Mouse (Mus musculus) hindbrain, embryonic 16.5 days (tissue): ENCODE data around the gene Gm38100. TPM values are rescaled to one million over a fixed set of nuclear protein-coding genes. Genes with fewer than 3 reads are reported as not detected.

ENCODE experiments used
- ATAC-seq: fragments of 200-750 bp; cut with Nextera tagmentation; 2 replicates; pipeline ENCODE4 v1.8.0; 2017; ENCODE audit warnings: moderate TSS enrichment, moderate library complexity
- H3K27ac ChIP-seq: fragments of 300-500 bp; sonication (generic); 2 replicates; pipeline ENCODE4 v1.5.1; 2014; ENCODE audit warnings: low read depth, mild to moderate bottlenecking, control low read depth, low read length, moderate library complexity
- H3K27me3 ChIP-seq: fragments of 300-500 bp; sonication (generic); replicated peaks from 2 replicates; pipeline ENCODE4 v1.6.1; 2014; ENCODE audit warnings: low read length; ENCODE audit not compliant: control insufficient read depth, insufficient read depth
- H3K36me3 ChIP-seq: fragments of 300-500 bp; sonication (generic); 2 replicates; pipeline ENCODE4 v1.6.1; 2014; ENCODE audit warnings: mild to moderate bottlenecking, low read length, moderate library complexity, mixed read lengths; ENCODE audit not compliant: control insufficient read depth, insufficient read depth
- H3K4me1 ChIP-seq: fragments of 300-500 bp; sonication (generic); 2 replicates; pipeline ENCODE4 v1.6.1; 2014; ENCODE audit warnings: low read depth, low read length; ENCODE audit not compliant: control insufficient read depth, insufficient read depth
- H3K4me2 ChIP-seq: fragments of 300-500 bp; sonication (generic); 2 replicates; pipeline ENCODE4 v1.6.1; 2014; ENCODE audit warnings: mild to moderate bottlenecking, low read length, control low read depth, moderate library complexity
- H3K4me3 ChIP-seq: fragments of 300-500 bp; sonication (generic); 2 replicates; pipeline ENCODE4 v1.5.1; 2014; ENCODE audit warnings: mild to moderate bottlenecking, low read length, control low read depth, moderate library complexity
- H3K9ac ChIP-seq: fragments of 300-500 bp; sonication (generic); 2 replicates; pipeline ENCODE4 v1.6.1; 2014; ENCODE audit warnings: low read depth, mild to moderate bottlenecking, control low read depth, low read length, moderate library complexity
- H3K9me3 ChIP-seq: fragments of 300-500 bp; sonication (generic); 2 replicates; pipeline ENCODE4 v1.6.1; 2014; ENCODE audit warnings: mild to moderate bottlenecking, low read length, moderate library complexity; ENCODE audit not compliant: control insufficient read depth
- WGBS: fragments of 180-500 bp; shearing (Covaris S2); extraction: QIAGEN DNeasy Blood & Tissue Kit; methylation state at CpG from one replicate; pipeline ENCODE4 v1.1.7; 2014; 5-methylcytosine and 5-hydroxymethylcytosine counted together
- polyA plus RNA-seq: library from polyadenylated mRNA; unstranded; fragments of >200 nt; fragmentation: Nextera tagmentation; extraction: Ambion mirVana; gene quantifications from 2 replicates; pipeline ENCODE4 v1.2.1, GENCODE M21; 2015

Gene Gm38100
- not detected in 2 replicates for polyA plus RNA-seq

- no peak within 1 kb of the TSS for H3K4me2 ChIP-seq
- no peak within 1 kb of the TSS for H3K4me3 ChIP-seq
- no peaks in the 10 kb centered on the region for H3K27me3 ChIP-seq
- H3K27ac ChIP-seq, result no peak within 1 kb of the TSS
- no peaks in the 10 kb centered on the region for H3K4me1 ChIP-seq
- H3K36me3 ChIP-seq, result no peaks in the 10 kb centered on the region
- H3K9me3 ChIP-seq, result no peaks in the 10 kb centered on the region
- 92% methylated on average over 9 of the region's 9 CpGs for WGBS
- no peak within 1 kb of the TSS for H3K9ac ChIP-seq
- ATAC-seq, result no peak
Measured at GRCm38 (mm10) chr1:175920029-175920428, at the start of gene Gm38100. Gene Gm38100, plus strand, starts transcription at chr1:175920329.

GRCm38 (mm10) chr1:175870716-175871115 is 49.4 kb upstream of the Gm38100 start:
- Histone ChIP-seq H3K9ac (no peak overlapping the region), H3K36me3 (no peaks in the 10 kb centered on the region), H3K27me3 (no peaks in the 10 kb centered on the region), H3K4me1 (0 out of 2 replicates have a peak, but pooled peaks cover 3% of the 10 kb centered on the region), H3K4me3 (no peak overlapping the region), H3K9me3 (no peaks in the 10 kb centered on the region), H3K4me2 (no peak overlapping the region), H3K27ac (no peak overlapping the region)
- peak; percentile 59; the same call in 1 of the 2 replicates for ATAC-seq
- 42% methylated on average over 3 of the region's 3 CpGs for WGBS

- Histone ChIP-seq H3K36me3 (no peaks in the 10 kb centered on the region), H3K9me3 (no peaks in the 10 kb centered on the region), H3K9ac (no peak overlapping the region), H3K4me3 (no peak overlapping the region), H3K4me2 (no peak overlapping the region), H3K27ac (0 out of 2 replicates have a peak overlapping the region, but pooled peaks have one; percentile 7), H3K4me1 (0 out of 2 replicates have a peak, but pooled peaks cover 3% of the 10 kb centered on the region), H3K27me3 (no peaks in the 10 kb centered on the region)
- ATAC-seq, result peak; percentile 65
- WGBS, result 42% methylated on average over 6 of the region's 6 CpGs
Measured at GRCm38 (mm10) chr1:175872028-175872816, 47.9 kb upstream of the Gm38100 start.

- under 1% methylated on average over 66 of the region's 66 CpGs for WGBS
- peak within 1 kb of the TSS; percentile 73 for H3K4me3 ChIP-seq
Measured at GRCm38 (mm10) chr1:175880453-175881296, 39.5 kb upstream of the Gm38100 start, which contains the start of gene Exo1. Gene Exo1, plus strand, starts transcription at chr1:175880581.

GRCm38 (mm10) chr1:175883398-175883797 is 36.7 kb upstream of the Gm38100 start:
- no peaks in the 10 kb centered on the region for H3K27me3 ChIP-seq
- H3K4me1 ChIP-seq, result no peaks in the 10 kb centered on the region; the same call in none of the 2 replicates
- H3K9ac ChIP-seq, result no peak overlapping the region
- no peak overlapping the region for H3K4me3 ChIP-seq
- 70% methylated on average over 3 of the region's 3 CpGs for WGBS
- H3K36me3 ChIP-seq, result no peaks in the 10 kb centered on the region
- H3K27ac ChIP-seq, result no peak overlapping the region
- no peak overlapping the region for H3K4me2 ChIP-seq
- no peaks in the 10 kb centered on the region for H3K9me3 ChIP-seq
- no peak for ATAC-seq

More at GRCm38 (mm10) chr1:175880453-175881296, 39.5 kb upstream of the Gm38100 start, which contains the start of gene Exo1:
- Histone ChIP-seq H3K36me3 (no peaks in the 10 kb centered on the region), H3K4me2 (peak within 1 kb of the TSS; percentile 82), H3K4me1 (no peaks in the 10 kb centered on the region; the same call in none of the 2 replicates), H3K9me3 (no peaks in the 10 kb centered on the region), H3K9ac (peak within 1 kb of the TSS; percentile 81), H3K27ac (peak within 1 kb of the TSS; percentile 89), H3K27me3 (no peaks in the 10 kb centered on the region)
- peak; percentile 99 for ATAC-seq

GRCm38 (mm10) chr1:175893263-175893662 is 26.9 kb upstream of the Gm38100 start:
- H3K9me3 ChIP-seq, result no peaks in the 10 kb centered on the region
- no peaks in the 10 kb centered on the region for H3K27me3 ChIP-seq
- H3K4me2 ChIP-seq, result no peak overlapping the region
- no peaks in the 10 kb centered on the region for H3K4me1 ChIP-seq
- H3K36me3 ChIP-seq, result no peaks in the 10 kb centered on the region
- no peak overlapping the region for H3K9ac ChIP-seq
- 91% methylated on average over 6 of the region's 6 CpGs for WGBS
- no peak overlapping the region for H3K4me3 ChIP-seq
- no peak overlapping the region for H3K27ac ChIP-seq
- ATAC-seq, result no peak

GRCm38 (mm10) chr1:175893726-175894125 is 26.4 kb upstream of the Gm38100 start:
- no peaks in the 10 kb centered on the region for H3K36me3 ChIP-seq
- 96% methylated on average over 12 of the region's 12 CpGs for WGBS
- no peak overlapping the region for H3K9ac ChIP-seq
- no peak overlapping the region for H3K4me3 ChIP-seq
- ATAC-seq, result no peak
- H3K27me3 ChIP-seq, result no peaks in the 10 kb centered on the region
- H3K9me3 ChIP-seq, result no peaks in the 10 kb centered on the region
- no peak overlapping the region for H3K4me2 ChIP-seq
- H3K27ac ChIP-seq, result no peak overlapping the region
- no peaks in the 10 kb centered on the region for H3K4me1 ChIP-seq

GRCm38 (mm10) chr1:175911207-175911606 is 8.9 kb upstream of the Gm38100 start:
- no peaks in the 10 kb centered on the region for H3K9me3 ChIP-seq
- no peak for ATAC-seq
- no peaks in the 10 kb centered on the region for H3K27me3 ChIP-seq
- no peak overlapping the region for H3K4me2 ChIP-seq
- H3K4me1 ChIP-seq, result no peaks in the 10 kb centered on the region
- WGBS, result 92% methylated on average over 2 of the region's 2 CpGs
- H3K36me3 ChIP-seq, result no peaks in the 10 kb centered on the region
- H3K4me3 ChIP-seq, result no peak overlapping the region
- no peak overlapping the region for H3K27ac ChIP-seq
- no peak overlapping the region for H3K9ac ChIP-seq

- no peaks in the 10 kb centered on the region for H3K36me3 ChIP-seq
- no peaks in the 10 kb centered on the region for H3K27me3 ChIP-seq
- H3K9me3 ChIP-seq, result no peaks in the 10 kb centered on the region
- H3K4me1 ChIP-seq, result no peaks in the 10 kb centered on the region
- 95% methylated on average over 3 of the region's 3 CpGs for WGBS
- no peak overlapping the region for H3K9ac ChIP-seq
- H3K4me3 ChIP-seq, result no peak overlapping the region
- H3K27ac ChIP-seq, result no peak overlapping the region
- H3K4me2 ChIP-seq, result no peak overlapping the region
- no peak for ATAC-seq
Measured at GRCm38 (mm10) chr1:175912038-175912437, 8.1 kb upstream of the Gm38100 start.
